Mouse (Mus musculus) hindbrain, embryonic 15.5 days (tissue): ENCODE measurements around the gene Gm7137. TPM values are rescaled to one million over a fixed set of nuclear protein-coding genes. Genes with fewer than 3 reads are reported as not detected.
A peak's percentile ranks its signal among the peaks of the same experiment; 100 is the strongest.
"Not testable (repeated sequence)": the region's sequence is repeated elsewhere in the genome, so short reads cannot be mapped to it uniquely, and the experiment has no call there.

Experiments
- ATAC-seq: fragments of 200-750 bp; cut with Nextera tagmentation; 2 replicates; pipeline ENCODE4 v1.8.0; 2017; ENCODE audit warnings: low read depth, moderate number of reproducible peaks, moderate TSS enrichment; ENCODE audit not compliant: low FRiP score
- H3K27ac ChIP-seq: fragments of 300-500 bp; sonication (generic); replicated peaks from 2 replicates; pipeline ENCODE4 v1.5.1; 2015; ENCODE audit warnings: mild to moderate bottlenecking, inconsistent platforms
- H3K27me3 ChIP-seq: fragments of 300-500 bp; sonication (generic); 2 replicates; pipeline ENCODE4 v1.6.1; 2015; ENCODE audit warnings: control low read depth, inconsistent platforms
- H3K36me3 ChIP-seq: fragments of 300-500 bp; sonication (generic); 2 replicates; pipeline ENCODE4 v1.6.1; 2015; ENCODE audit warnings: control low read depth, inconsistent platforms
- H3K4me1 ChIP-seq: fragments of 300-500 bp; sonication (generic); replicated peaks from 2 replicates; pipeline ENCODE4 v1.6.1; 2015; ENCODE audit warnings: control low read depth, inconsistent platforms
- H3K4me2 ChIP-seq: fragments of 300-500 bp; sonication (generic); 2 replicates; pipeline ENCODE4 v1.6.1; 2015; ENCODE audit warnings: moderate library complexity, mild to moderate bottlenecking, inconsistent platforms
- H3K4me3 ChIP-seq: fragments of 300-500 bp; sonication (generic); 2 replicates; pipeline ENCODE4 v1.5.1; 2015; ENCODE audit warnings: mild to moderate bottlenecking, inconsistent platforms
- H3K9ac ChIP-seq: fragments of 300-500 bp; sonication (generic); 2 replicates; pipeline ENCODE4 v1.6.1; 2015; ENCODE audit warnings: inconsistent platforms
- H3K9me3 ChIP-seq: fragments of 300-500 bp; sonication (generic); 2 replicates; pipeline ENCODE4 v1.6.1; 2016; ENCODE audit warnings: control low read depth, inconsistent platforms
- WGBS: fragments of 180-500 bp; shearing (Covaris S2); methylation state at CpG from one replicate; pipeline ENCODE4 v1.1.7; 2015; 5-methylcytosine and 5-hydroxymethylcytosine counted together
- polyA plus RNA-seq: library from polyadenylated mRNA; unstranded; fragments of >200 nt; fragmentation: Nextera tagmentation; extraction: Ambion mirVana; gene quantifications from 2 replicates; pipeline ENCODE4 v1.2.1, GENCODE M21; 2015

Gene Gm7137
- not detected in 2 replicates for polyA plus RNA-seq

- H3K36me3 ChIP-seq, H3K9ac ChIP-seq, ATAC-seq, H3K4me1 ChIP-seq, H3K27me3 ChIP-seq, H3K4me2 ChIP-seq, H3K9me3 ChIP-seq, H3K27ac ChIP-seq, H3K4me3 ChIP-seq: not testable (repeated sequence)
- WGBS: 44% methylated on average over 1 of the region's 1 CpGs
Measured at GRCm38 (mm10) chr10:77787876-77788275, at the start of gene Gm7137. Gene Gm7137, minus strand, starts transcription at chr10:77788200.

- H3K27ac ChIP-seq: no peak within 1 kb of the TSS
- no peak for ATAC-seq
- H3K9me3 ChIP-seq: no peaks in the 10 kb centered on the region
- no peaks in the 10 kb centered on the region for H3K36me3 ChIP-seq
- H3K27me3 ChIP-seq: no peaks in the 10 kb centered on the region
- WGBS: 63% methylated on average over 9 of the region's 9 CpGs
- no peaks in the 10 kb centered on the region for H3K4me1 ChIP-seq
- no peak within 1 kb of the TSS for H3K9ac ChIP-seq
- no peak within 1 kb of the TSS for H3K4me3 ChIP-seq
- H3K4me2 ChIP-seq: no peak within 1 kb of the TSS
Measured at GRCm38 (mm10) chr10:77835647-77836046, 47.6 kb upstream of the Gm7137 start, which contains the start of gene Krtap10-10. Gene Krtap10-10, plus strand, starts transcription at chr10:77835947.

- no peaks in the 10 kb centered on the region for H3K27me3 ChIP-seq
- no peak within 1 kb of the TSS for H3K4me3 ChIP-seq
- peaks cover 3% of the 10 kb centered on the region; the same call in 1 of the 2 replicates for H3K9me3 ChIP-seq
- H3K4me1 ChIP-seq: no peaks in the 10 kb centered on the region
- H3K9ac ChIP-seq: no peak within 1 kb of the TSS
- no peak for ATAC-seq
- H3K36me3 ChIP-seq: no peaks in the 10 kb centered on the region
- H3K4me2 ChIP-seq: no peak within 1 kb of the TSS
- no peak within 1 kb of the TSS for H3K27ac ChIP-seq
- WGBS: 71% methylated on average over 6 of the region's 6 CpGs
Measured at GRCm38 (mm10) chr10:77826951-77827350, 39.0 kb upstream of the Gm7137 start, which contains the start of gene Krtap10-4. Gene Krtap10-4, minus strand, starts transcription at chr10:77827095.

- ATAC-seq: no peak
- Histone ChIP-seq H3K4me1 (0 out of 2 replicates have a peak, but pooled peaks cover 4% of the 10 kb centered on the region), H3K4me3 (no peak overlapping the region), H3K27ac (no peak overlapping the region), H3K9me3 (peaks cover 3% of the 10 kb centered on the region; the same call in 1 of the 2 replicates), H3K27me3 (no peaks in the 10 kb centered on the region), H3K4me2 (no peak overlapping the region), H3K36me3 (no peaks in the 10 kb centered on the region), H3K9ac (no peak overlapping the region)
- 54% methylated on average over 4 of the region's 4 CpGs for WGBS
Measured at GRCm38 (mm10) chr10:77819203-77819602, 31.2 kb upstream of the Gm7137 start.

GRCm38 (mm10) chr10:77818523-77818922, 30.5 kb upstream of the Gm7137 start:
- no peak overlapping the region for H3K4me2 ChIP-seq
- H3K4me3 ChIP-seq: no peak overlapping the region
- no peaks in the 10 kb centered on the region for H3K36me3 ChIP-seq
- H3K27me3 ChIP-seq: no peaks in the 10 kb centered on the region
- 98% methylated on average over 4 of the region's 4 CpGs for WGBS
- H3K4me1 ChIP-seq: 0 out of 2 replicates have a peak, but pooled peaks cover 4% of the 10 kb centered on the region
- peak; percentile 63; the same call in 1 of the 2 replicates for ATAC-seq
- H3K9me3 ChIP-seq: peaks cover 3% of the 10 kb centered on the region; the same call in 1 of the 2 replicates
- no peak overlapping the region for H3K9ac ChIP-seq
- H3K27ac ChIP-seq: no peak overlapping the region

- H3K27ac ChIP-seq: no peak overlapping the region
- ATAC-seq: no peak
- H3K36me3 ChIP-seq: no peaks in the 10 kb centered on the region
- 35% methylated on average over 5 of the region's 5 CpGs for WGBS
- no peak overlapping the region for H3K4me2 ChIP-seq
- no peaks in the 10 kb centered on the region for H3K9me3 ChIP-seq
- H3K9ac ChIP-seq: no peak overlapping the region
- H3K4me3 ChIP-seq: no peak overlapping the region
- no peaks in the 10 kb centered on the region for H3K27me3 ChIP-seq
- 0 out of 2 replicates have a peak, but pooled peaks cover 4% of the 10 kb centered on the region for H3K4me1 ChIP-seq
Measured at GRCm38 (mm10) chr10:77815514-77815913, 27.5 kb upstream of the Gm7137 start.

GRCm38 (mm10) chr10:77814382-77814781, 26.4 kb upstream of the Gm7137 start, which contains the start of gene Gm2696:
Gene Gm2696, plus strand, starts transcription at chr10:77814682.
- no peaks in the 10 kb centered on the region for H3K36me3 ChIP-seq
- no peak within 1 kb of the TSS for H3K9ac ChIP-seq
- no peak within 1 kb of the TSS for H3K4me2 ChIP-seq
- H3K4me3 ChIP-seq: no peak within 1 kb of the TSS
- ATAC-seq: no peak
- 62% methylated on average over 4 of the region's 4 CpGs for WGBS
- no peaks in the 10 kb centered on the region for H3K27me3 ChIP-seq
- 0 out of 2 replicates have a peak, but pooled peaks cover 4% of the 10 kb centered on the region for H3K4me1 ChIP-seq
- no peak within 1 kb of the TSS for H3K27ac ChIP-seq
- no peaks in the 10 kb centered on the region for H3K9me3 ChIP-seq

- no peak within 1 kb of the TSS for H3K4me3 ChIP-seq
- H3K4me1 ChIP-seq: 0 out of 2 replicates have a peak, but pooled peaks cover 4% of the 10 kb centered on the region
- H3K27me3 ChIP-seq: no peaks in the 10 kb centered on the region
- ATAC-seq: no peak
- no peaks in the 10 kb centered on the region for H3K36me3 ChIP-seq
- no peak within 1 kb of the TSS for H3K4me2 ChIP-seq
- H3K9me3 ChIP-seq: no peaks in the 10 kb centered on the region
- H3K27ac ChIP-seq: no peak within 1 kb of the TSS
- 75% methylated on average over 5 of the region's 5 CpGs for WGBS
- no peak within 1 kb of the TSS for H3K9ac ChIP-seq
Measured at GRCm38 (mm10) chr10:77811743-77812142, 23.7 kb upstream of the Gm7137 start, which contains the start of gene Gm9507. Gene Gm9507, minus strand, starts transcription at chr10:77811843.

GRCm38 (mm10) chr10:77804095-77804494, 16.1 kb upstream of the Gm7137 start:
- ATAC-seq: no peak
- H3K9me3 ChIP-seq: no peaks in the 10 kb centered on the region
- WGBS: 83% methylated on average over 3 of the region's 3 CpGs
- H3K9ac ChIP-seq: no peak overlapping the region
- no peak overlapping the region for H3K4me3 ChIP-seq
- no peaks in the 10 kb centered on the region for H3K4me1 ChIP-seq
- no peak overlapping the region for H3K4me2 ChIP-seq
- H3K27me3 ChIP-seq: no peaks in the 10 kb centered on the region
- H3K27ac ChIP-seq: no peak overlapping the region
- H3K36me3 ChIP-seq: no peaks in the 10 kb centered on the region

GRCm38 (mm10) chr10:77798921-77799508, 11.0 kb upstream of the Gm7137 start, which contains the start of gene Gm19668:
Gene Gm19668, minus strand, starts transcription at chr10:77799133.
- no peaks in the 10 kb centered on the region for H3K36me3 ChIP-seq
- H3K4me1 ChIP-seq: no peaks in the 10 kb centered on the region
- H3K27ac ChIP-seq: no peak within 1 kb of the TSS
- no peak within 1 kb of the TSS for H3K9ac ChIP-seq
- ATAC-seq: no peak
- H3K9me3 ChIP-seq: no peaks in the 10 kb centered on the region
- H3K4me3 ChIP-seq: no peak within 1 kb of the TSS
- no peak within 1 kb of the TSS for H3K4me2 ChIP-seq
- WGBS: 53% methylated on average over 8 of the region's 8 CpGs
- no peaks in the 10 kb centered on the region for H3K27me3 ChIP-seq

GRCm38 (mm10) chr10:77798164-77798920, 10.3 kb upstream of the Gm7137 start:
- H3K4me2 ChIP-seq, H3K27ac ChIP-seq, H3K36me3 ChIP-seq, ATAC-seq, H3K9me3 ChIP-seq, H3K27me3 ChIP-seq, H3K4me1 ChIP-seq, H3K4me3 ChIP-seq, H3K9ac ChIP-seq: not testable (repeated sequence)
- 34% methylated on average over 3 of the region's 3 CpGs for WGBS

- no peak overlapping the region for H3K27ac ChIP-seq
- H3K4me1 ChIP-seq: no peaks in the 10 kb centered on the region
- H3K4me2 ChIP-seq: no peak overlapping the region
- no peaks in the 10 kb centered on the region for H3K27me3 ChIP-seq
- no peaks in the 10 kb centered on the region for H3K36me3 ChIP-seq
- ATAC-seq: no peak
- no peak overlapping the region for H3K9ac ChIP-seq
- 22% methylated on average over 3 of the region's 3 CpGs for WGBS
- H3K4me3 ChIP-seq: no peak overlapping the region
- no peaks in the 10 kb centered on the region for H3K9me3 ChIP-seq
Measured at GRCm38 (mm10) chr10:77797677-77798076, 9.7 kb upstream of the Gm7137 start.
